Mouse (Mus musculus) limb, embryonic 10.5 days (tissue): ENCODE data around the gene Inafm2. TPM values are rescaled to one million over a fixed set of nuclear protein-coding genes. Genes with fewer than 3 reads are reported as not detected.

Experiments
- polyA plus RNA-seq: library from polyadenylated mRNA; unstranded; fragments of >200 nt; fragmentation: Nextera tagmentation; extraction: Ambion mirVana; gene quantifications from 2 replicates; pipeline ENCODE4 v1.2.1, GENCODE M21; 2016

Inafm2 gene
- polyA plus RNA-seq, 1 experiment from 2014 or later, result 16.3 TPM

Other genes starting within 250 kb of the Inafm2 start
- gene Bmf, start 196.1 kb upstream of the Inafm2 start, polyA plus RNA-seq, result 4.2 and 5.5 TPM in 2 replicates
- 148 and 168 TPM in 2 replicates for gene Bub1b, start 147.5 kb upstream of the Inafm2 start, polyA plus RNA-seq
- gene Pak6, start 82.5 kb upstream of the Inafm2 start, polyA plus RNA-seq, result 0.65 and 0.75 TPM in 2 replicates
- gene Ankrd63, start 41.8 kb upstream of the Inafm2 start, polyA plus RNA-seq, result not detected in 2 replicates
- 0.28 and 0.36 TPM in 2 replicates for gene Plcb2, start 17.3 kb upstream of the Inafm2 start, polyA plus RNA-seq
- gene Ccdc9b, start 16.9 kb downstream of the Inafm2 start, polyA plus RNA-seq, result 0.05 and 0.08 TPM in 2 replicates
- gene Phgr1, start 27.0 kb downstream of the Inafm2 start, polyA plus RNA-seq, result not detected in 2 replicates
- 0.04 and 0.11 TPM in 2 replicates for gene Disp2, start 34.0 kb downstream of the Inafm2 start, polyA plus RNA-seq
- gene Knstrn, start 68.2 kb downstream of the Inafm2 start, polyA plus RNA-seq, result 150 and 157 TPM in 2 replicates
- 86.6 and 90.6 TPM in 2 replicates for gene Ivd, start 116.2 kb downstream of the Inafm2 start, polyA plus RNA-seq
- gene Bahd1, start 154.6 kb downstream of the Inafm2 start, polyA plus RNA-seq, result 2.4 and 2.6 TPM in 2 replicates
- gene Chst14, start 180.7 kb downstream of the Inafm2 start, polyA plus RNA-seq, result 26.2 and 30.3 TPM in 2 replicates